Mouse (Mus musculus) heart, postnatal 0 days (tissue): ENCODE measurements at regions not wholly inside any gene's neighbourhood (a gene's known extent, or its start where the extent isn't known, plus 50 kb on each side); places are given as distances from the start of the nearest gene placed in this dataset.

Source experiments
- ATAC-seq: fragments of 200-750 bp; cut with Nextera tagmentation; 2 replicates; pipeline ENCODE4 v1.8.0; 2017; ENCODE audit warnings: low read depth, moderate number of reproducible peaks, moderate library complexity; ENCODE audit not compliant: insufficient read depth
- DNase-seq: peaks from one replicate; pipeline ENCODE4 v3.0.0-alpha.2; 2016; ENCODE audit warnings: low spot score
- H3K27ac ChIP-seq: fragments of 300-500 bp; sonication (generic); 2 replicates; pipeline ENCODE4 v1.5.1; 2014; ENCODE audit warnings: low read depth, mild to moderate bottlenecking
- H3K27me3 ChIP-seq: fragments of 300-500 bp; sonication (generic); 2 replicates; pipeline ENCODE4 v1.6.1; 2014; ENCODE audit warnings: low read length, mixed read lengths; ENCODE audit not compliant: control insufficient read depth, insufficient read depth
- H3K36me3 ChIP-seq: fragments of 300-500 bp; sonication (generic); replicated peaks from 2 replicates; pipeline ENCODE4 v1.6.1; 2014; ENCODE audit warnings: low read length, mixed read lengths; ENCODE audit not compliant: control insufficient read depth, insufficient read depth
- H3K4me1 ChIP-seq: fragments of 300-500 bp; sonication (generic); 2 replicates; pipeline ENCODE4 v1.6.1; 2014; ENCODE audit warnings: antibody characterized with exemption; ENCODE audit not compliant: control insufficient read depth, insufficient read depth
- H3K4me2 ChIP-seq: fragments of 300-500 bp; sonication (generic); 2 replicates; pipeline ENCODE4 v1.6.1; 2014; ENCODE audit warnings: low read depth, mild to moderate bottlenecking, low read length, moderate library complexity
- H3K4me3 ChIP-seq: fragments of 300-500 bp; sonication (generic); 2 replicates; pipeline ENCODE4 v1.5.1; 2014; ENCODE audit warnings: low read depth, low read length
- H3K9ac ChIP-seq: fragments of 300-500 bp; sonication (generic); replicated peaks from 2 replicates; pipeline ENCODE4 v1.6.1; 2014; ENCODE audit warnings: low read depth, low read length, mixed read lengths
- H3K9me3 ChIP-seq: fragments of 300-500 bp; sonication (generic); replicated peaks from 2 replicates; pipeline ENCODE4 v1.6.1; 2016; ENCODE audit warnings: low read length; ENCODE audit not compliant: control insufficient read depth
- CTCF ChIP-seq: IDR thresholded peaks from 2 replicates; pipeline ENCODE4 v1.5.1; 2016; ENCODE audit warnings: antibody characterized with exemption, control low read depth, low read depth
- EP300 ChIP-seq: IDR thresholded peaks from 2 replicates; pipeline ENCODE4 v1.6.1; 2016; ENCODE audit warnings: antibody characterized with exemption, low read depth
- WGBS: fragments of 180-500 bp; shearing (Covaris S2); extraction: QIAGEN DNeasy Blood & Tissue Kit; methylation state at CpG from one replicate; pipeline ENCODE4 v1.1.7; 2014; 5-methylcytosine and 5-hydroxymethylcytosine counted together

- DNase-seq = no peak
- Histone ChIP-seq H3K4me2 (no peak overlapping the region), H3K9ac (no peak overlapping the region), H3K4me1 (no peaks in the 10 kb centered on the region), H3K36me3 (no peaks in the 10 kb centered on the region), H3K27ac (no peak overlapping the region), H3K27me3 (no peaks in the 10 kb centered on the region), H3K9me3 (no peaks in the 10 kb centered on the region), H3K4me3 (no peak overlapping the region)
- ATAC-seq = no peak
- WGBS = 87% methylated on average over 4 of the region's 4 CpGs
- no peak for TF ChIP-seq EP300
- TF ChIP-seq CTCF = no peak
Observed at GRCm38 (mm10) chr1:136728632-136728944, 103.9 kb downstream of the Zfp281 start.

- DNase-seq = no peak
- no peak overlapping the region for H3K4me2 ChIP-seq
- no peaks in the 10 kb centered on the region for H3K9me3 ChIP-seq
- no peak for ATAC-seq
- TF ChIP-seq EP300 (no peak), CTCF (no peak)
- H3K27ac ChIP-seq = no peak overlapping the region
- no peaks in the 10 kb centered on the region for H3K36me3 ChIP-seq
- no peaks in the 10 kb centered on the region for H3K27me3 ChIP-seq
- 29% methylated on average over 11 of the region's 11 CpGs for WGBS
- no peak overlapping the region for H3K4me3 ChIP-seq
- H3K4me1 ChIP-seq = no peaks in the 10 kb centered on the region
- no peak overlapping the region for H3K9ac ChIP-seq
Observed at GRCm38 (mm10) chr1:136730638-136731037, 105.9 kb downstream of the Zfp281 start.

GRCm38 (mm10) chr1:136738030-136738429, 113.3 kb downstream of the Zfp281 start:
- no peak for TF ChIP-seq CTCF
- no peak for TF ChIP-seq EP300
- no peak for DNase-seq
- 30% methylated on average over 5 of the region's 5 CpGs for whole genome bisulfite sequencing

GRCm38 (mm10) chr1:136739486-136739885, 114.8 kb downstream of the Zfp281 start:
- TF ChIP-seq CTCF = peak; percentile 48
- no peak for TF ChIP-seq EP300
- WGBS = 84% methylated on average over 5 of the region's 5 CpGs
- H3K4me2 ChIP-seq = no peak overlapping the region
- no peaks in the 10 kb centered on the region for H3K9me3 ChIP-seq
- no peaks in the 10 kb centered on the region for H3K4me1 ChIP-seq
- no peak for ATAC-seq
- H3K27ac ChIP-seq = no peak overlapping the region
- H3K27me3 ChIP-seq = no peaks in the 10 kb centered on the region
- H3K4me3 ChIP-seq = no peak overlapping the region
- no peaks in the 10 kb centered on the region for H3K36me3 ChIP-seq
- DNase-seq = no peak
- H3K9ac ChIP-seq = no peak overlapping the region

More at GRCm38 (mm10) chr1:136738030-136738429, 113.3 kb downstream of the Zfp281 start:
- Histone ChIP-seq H3K36me3 (no peaks in the 10 kb centered on the region), H3K27me3 (no peaks in the 10 kb centered on the region), H3K27ac (no peak overlapping the region), H3K4me3 (no peak overlapping the region), H3K4me1 (no peaks in the 10 kb centered on the region), H3K9me3 (no peaks in the 10 kb centered on the region), H3K9ac (no peak overlapping the region), H3K4me2 (no peak overlapping the region)
- ATAC-seq = no peak

- Histone ChIP-seq H3K27ac (no peak overlapping the region), H3K4me1 (no peaks in the 10 kb centered on the region), H3K4me3 (no peak overlapping the region), H3K36me3 (no peaks in the 10 kb centered on the region), H3K27me3 (no peaks in the 10 kb centered on the region), H3K9ac (no peak overlapping the region), H3K4me2 (no peak overlapping the region), H3K9me3 (no peaks in the 10 kb centered on the region)
- WGBS = 88% methylated on average over 10 of the region's 10 CpGs
- ATAC-seq (no peak), DNase-seq (no peak)
- no peak for TF ChIP-seq CTCF
- TF ChIP-seq EP300 = no peak
Observed at GRCm38 (mm10) chr1:136741061-136741460, 116.4 kb downstream of the Zfp281 start.

- 59% methylated on average over 8 of the region's 8 CpGs for WGBS
- Histone ChIP-seq H3K4me3 (no peak overlapping the region), H3K4me1 (no peaks in the 10 kb centered on the region), H3K9me3 (no peaks in the 10 kb centered on the region), H3K4me2 (no peak overlapping the region), H3K27ac (no peak overlapping the region), H3K27me3 (no peaks in the 10 kb centered on the region), H3K36me3 (no peaks in the 10 kb centered on the region), H3K9ac (no peak overlapping the region)
- peak; percentile 63 for TF ChIP-seq CTCF
- no peak for TF ChIP-seq EP300
- ATAC-seq (no peak), DNase-seq (peak; percentile 13)
Observed at GRCm38 (mm10) chr1:136749188-136749587, 124.5 kb downstream of the Zfp281 start.
